Mouse (Mus musculus) cerebellum, adult 11 months (tissue): ENCODE measurements around the gene Lrguk.
A peak's percentile ranks its signal among the peaks of the same experiment; 100 is the strongest.

Source experiments
- DNase-seq: peaks from one replicate; pipeline ENCODE4 v3.0.0; 2022

Lrguk gene

GRCm38 (mm10) chr6:34149066-34149465 lies 119.8 kb downstream of the Lrguk start:
- no peak for DNase-seq

- no peak for DNase-seq
These were observed 120.6 kb downstream of the Lrguk start for GRCm38 (mm10) chr6:34149821-34150220.

- no peak for DNase-seq
These were observed 124.1 kb downstream of the Lrguk start for GRCm38 (mm10) chr6:34153069-34154052.

- DNase-seq = no peak
These were observed 125.0 kb downstream of the Lrguk start for GRCm38 (mm10) chr6:34154202-34154601.

- DNase-seq = no peak
These were observed 126.0 kb downstream of the Lrguk start for GRCm38 (mm10) chr6:34155137-34155804.

- no peak for DNase-seq
These were observed 126.8 kb downstream of the Lrguk start for GRCm38 (mm10) chr6:34156057-34156456.

- no peak for DNase-seq
These were observed 127.8 kb downstream of the Lrguk start for GRCm38 (mm10) chr6:34156841-34157748.

GRCm38 (mm10) chr6:34159998-34160815 lies 131.0 kb downstream of the Lrguk start:
- no peak for DNase-seq

- no peak for DNase-seq
These were observed 131.6 kb downstream of the Lrguk start for GRCm38 (mm10) chr6:34160816-34161310.

GRCm38 (mm10) chr6:34161511-34161910 lies 132.3 kb downstream of the Lrguk start:
- no peak for DNase-seq

- DNase-seq = no peak
These were observed 133.4 kb downstream of the Lrguk start for GRCm38 (mm10) chr6:34162607-34163006.

GRCm38 (mm10) chr6:34163014-34163413 lies 133.8 kb downstream of the Lrguk start:
- DNase-seq = no peak

- no peak for DNase-seq
These were observed 139.6 kb downstream of the Lrguk start for GRCm38 (mm10) chr6:34168834-34169233.

GRCm38 (mm10) chr6:34170844-34171494 lies 141.7 kb downstream of the Lrguk start:
- DNase-seq = no peak

GRCm38 (mm10) chr6:34171748-34172457 lies 142.7 kb downstream of the Lrguk start:
- no peak for DNase-seq

GRCm38 (mm10) chr6:34173251-34173650 lies 144.0 kb downstream of the Lrguk start:
- no peak for DNase-seq

GRCm38 (mm10) chr6:34174715-34175114 lies 145.5 kb downstream of the Lrguk start:
- DNase-seq = no peak

GRCm38 (mm10) chr6:34176111-34176863 lies 147.0 kb downstream of the Lrguk start:
- DNase-seq = no peak

- peak; percentile 90 for DNase-seq
These were observed 147.6 kb downstream of the Lrguk start, which contains the start of gene Slc35b4 for GRCm38 (mm10) chr6:34176864-34177247. Slc35b4 (minus strand) TSS chr6:34177111.

GRCm38 (mm10) chr6:34179007-34179406 lies 149.8 kb downstream of the Lrguk start:
- DNase-seq = no peak
